Mouse (Mus musculus): ENCODE results near the gene Tcirg1.

- TF ChIP-seq POLR2A (IDR thresholded peaks at IDR 0.05; ENCODE audit: insufficient read depth, low read depth, low read length): no peak
- TF ChIP-seq CTCF (IDR thresholded peaks at IDR 0.05): no peak
- TF ChIP-seq EP300 (IDR thresholded peaks at IDR 0.05; ENCODE audit: insufficient read depth, low read depth, low read length): no peak
Measured at GRCm38 (mm10) chr19:3853121-3853520, 53.8 kb downstream of the Tcirg1 start.
